Mouse (Mus musculus) lung, embryonic 15.5 days (tissue): ENCODE measurements around the gene Icam1. TPM values are rescaled to one million over a fixed set of nuclear protein-coding genes. Genes with fewer than 3 reads are reported as not detected.

Source experiments
- ATAC-seq: fragments of 200-750 bp; cut with Nextera tagmentation; 2 replicates; pipeline ENCODE4 v1.8.0; 2017; ENCODE audit warnings: moderate number of reproducible peaks, borderline replicate concordance; ENCODE audit not compliant: low FRiP score, low TSS enrichment; ENCODE audit errors: extremely low read depth
- H3K27ac ChIP-seq: fragments of 300-500 bp; sonication (generic); 2 replicates; pipeline ENCODE4 v1.5.1; 2015; ENCODE audit warnings: moderate library complexity, mild to moderate bottlenecking, inconsistent platforms
- H3K27me3 ChIP-seq: fragments of 300-500 bp; sonication (generic); 2 replicates; pipeline ENCODE4 v1.6.1; 2015; ENCODE audit warnings: inconsistent platforms
- H3K36me3 ChIP-seq: fragments of 300-500 bp; sonication (generic); 2 replicates; pipeline ENCODE4 v1.6.1; 2015; ENCODE audit warnings: inconsistent platforms
- H3K4me1 ChIP-seq: fragments of 300-500 bp; sonication (generic); 2 replicates; pipeline ENCODE4 v1.6.1; 2015; ENCODE audit warnings: inconsistent platforms
- H3K4me2 ChIP-seq: fragments of 300-500 bp; sonication (generic); 2 replicates; pipeline ENCODE4 v1.6.1; 2015; ENCODE audit warnings: inconsistent platforms, mild to moderate bottlenecking, moderate library complexity
- H3K4me3 ChIP-seq: fragments of 300-500 bp; sonication (generic); 2 replicates; pipeline ENCODE4 v1.5.1; 2015; ENCODE audit warnings: mild to moderate bottlenecking, inconsistent platforms
- H3K9ac ChIP-seq: fragments of 300-500 bp; sonication (generic); 2 replicates; pipeline ENCODE4 v1.6.1; 2015; ENCODE audit warnings: inconsistent platforms
- H3K9me3 ChIP-seq: fragments of 300-500 bp; sonication (generic); 2 replicates; pipeline ENCODE4 v1.6.1; 2016; ENCODE audit warnings: inconsistent platforms
- WGBS: fragments of 180-500 bp; shearing (Covaris S2); methylation state at CpG from one replicate; pipeline ENCODE4 v1.1.7; 2015; 5-methylcytosine and 5-hydroxymethylcytosine counted together
- polyA plus RNA-seq: library from polyadenylated mRNA; unstranded; fragments of >200 nt; fragmentation: Nextera tagmentation; extraction: Ambion mirVana; gene quantifications from 2 replicates; pipeline ENCODE4 v1.2.1, GENCODE M21; 2015

The Icam1 gene
- polyA plus RNA-seq, 1 experiment from 2014 or later, result 57.5 TPM

DNA sequence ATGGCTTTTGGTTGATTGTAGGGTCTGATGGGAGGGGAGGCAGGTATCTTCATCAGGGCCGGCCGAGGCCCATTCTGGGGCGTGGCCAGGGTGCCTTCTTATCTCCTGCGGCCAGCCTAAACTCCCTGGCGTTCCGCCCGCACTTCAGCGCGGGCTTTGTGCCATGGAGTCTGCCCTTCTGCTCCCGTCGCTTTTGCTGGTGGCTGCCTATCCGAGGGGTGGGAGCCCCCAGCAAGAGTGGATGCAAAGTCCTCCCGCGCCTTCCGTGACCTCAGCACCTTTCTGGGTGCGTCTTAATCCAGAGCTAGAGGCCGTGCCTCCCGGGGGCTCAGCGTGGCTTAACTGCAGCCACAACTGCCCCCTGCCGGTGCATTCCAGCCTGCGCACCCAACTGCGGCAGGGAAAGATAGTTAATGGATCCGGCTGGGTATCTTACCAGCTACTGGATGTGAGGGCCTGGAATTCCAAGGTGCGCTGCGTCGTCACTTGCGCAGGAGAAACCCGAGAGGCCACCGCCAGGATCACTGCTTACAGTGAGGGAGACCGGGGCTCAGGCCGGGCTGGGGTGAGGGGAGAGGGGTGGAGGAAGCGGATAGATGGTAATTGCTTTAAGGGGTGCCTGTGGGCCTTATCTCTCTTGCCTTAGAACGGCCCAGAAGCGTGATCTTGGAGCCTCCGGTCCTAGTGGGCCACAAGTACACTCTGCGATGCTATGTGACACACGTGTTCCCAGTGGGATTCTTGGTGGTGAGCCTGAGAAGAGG, 13.7 kb downstream of the Icam1 start, which contains the start of gene Icam4:
Icam4 (plus strand) TSS at position 83 of the 764 bp plus-strand sequence.
- 2% methylated on average over 37 of the region's 37 CpGs for WGBS
- no peaks in the 10 kb centered on the region for H3K9me3 ChIP-seq
- no peaks in the 10 kb centered on the region for H3K36me3 ChIP-seq
- peak within 1 kb of the TSS; percentile 25 for H3K27ac ChIP-seq
- peak; percentile 2; the same call in 1 of the 2 replicates for ATAC-seq
- no peak within 1 kb of the TSS for H3K9ac ChIP-seq
- peaks cover 67% of the 10 kb centered on the region for H3K4me1 ChIP-seq
- peak within 1 kb of the TSS; percentile 50 for H3K4me3 ChIP-seq
- peak within 1 kb of the TSS; percentile 97 for H3K4me2 ChIP-seq
- H3K27me3 ChIP-seq, result peaks cover 28% of the 10 kb centered on the region

DNA sequence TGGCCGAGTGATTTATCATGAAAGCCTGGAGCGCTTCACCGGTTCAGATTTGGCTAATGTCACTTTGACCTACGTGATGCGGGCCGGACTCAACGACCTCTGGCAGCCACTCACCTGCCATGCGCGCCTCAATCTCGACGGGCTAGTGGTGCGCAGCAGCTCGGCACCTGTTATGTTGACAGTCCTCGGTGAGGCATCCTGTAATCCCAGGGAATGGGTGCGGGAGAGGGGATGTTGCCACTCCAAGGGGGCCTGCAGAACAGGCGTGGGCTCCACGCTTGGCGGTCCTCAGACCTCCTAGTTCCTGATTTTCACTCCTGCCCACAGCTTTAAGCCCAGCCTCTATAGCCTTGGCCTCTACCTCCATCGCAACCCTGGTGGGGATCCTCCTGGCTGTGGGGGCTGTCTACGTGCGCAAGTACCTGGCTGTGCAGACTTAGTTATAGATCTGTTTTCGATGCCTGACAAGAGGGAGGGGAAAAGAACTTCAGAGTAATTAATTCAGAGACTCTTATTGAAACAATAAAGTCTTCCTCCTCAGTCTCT, 14.3 kb downstream of the Icam1 start:
- 0 out of 2 replicates have a peak overlapping the region, but pooled peaks have one; percentile 25 for H3K27ac ChIP-seq
- 19% methylated on average over 22 of the region's 22 CpGs for WGBS
- H3K4me3 ChIP-seq, result peak overlapping the region; percentile 50
- H3K9me3 ChIP-seq, result no peaks in the 10 kb centered on the region
- peaks cover 73% of the 10 kb centered on the region for H3K4me1 ChIP-seq
- no peaks in the 10 kb centered on the region for H3K36me3 ChIP-seq
- no peak for ATAC-seq
- no peak overlapping the region for H3K9ac ChIP-seq
- H3K27me3 ChIP-seq, result peaks cover 35% of the 10 kb centered on the region
- peak overlapping the region; percentile 97 for H3K4me2 ChIP-seq

DNA sequence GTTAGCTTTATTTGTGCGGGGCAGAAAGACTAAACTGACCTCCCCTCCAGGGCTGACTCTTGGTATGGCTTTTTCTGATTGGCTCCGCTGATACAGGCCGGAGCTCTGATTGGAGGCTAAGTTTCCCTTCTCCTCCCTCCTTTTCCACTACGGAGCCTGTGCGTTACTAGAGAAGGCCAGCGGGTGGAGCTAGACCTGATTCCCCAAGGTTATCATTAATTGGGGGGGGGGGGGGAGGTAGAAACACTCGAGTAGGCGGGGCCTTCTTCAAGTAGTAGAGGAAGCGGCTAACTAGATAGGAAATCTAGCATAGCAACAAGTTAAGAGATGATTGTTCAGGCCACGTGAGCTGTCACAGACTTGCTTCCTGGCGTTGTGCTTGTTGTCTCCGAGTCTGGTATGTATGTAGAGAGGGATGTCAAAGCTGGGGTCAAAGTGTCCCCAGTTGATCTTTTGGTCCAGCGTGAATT, 15.0 kb downstream of the Icam1 start:
- Histone ChIP-seq H3K4me2 (peak overlapping the region; percentile 97), H3K27ac (peak overlapping the region; percentile 58), H3K36me3 (no peaks in the 10 kb centered on the region), H3K4me1 (peaks cover 73% of the 10 kb centered on the region), H3K4me3 (peak overlapping the region; percentile 50), H3K9ac (0 out of 2 replicates have a peak overlapping the region, but pooled peaks have one; percentile 16), H3K9me3 (no peaks in the 10 kb centered on the region), H3K27me3 (peaks cover 42% of the 10 kb centered on the region)
- 0% methylated on average over 13 of the region's 13 CpGs for WGBS
- peak; percentile 53; the same call in 1 of the 2 replicates for ATAC-seq

DNA sequence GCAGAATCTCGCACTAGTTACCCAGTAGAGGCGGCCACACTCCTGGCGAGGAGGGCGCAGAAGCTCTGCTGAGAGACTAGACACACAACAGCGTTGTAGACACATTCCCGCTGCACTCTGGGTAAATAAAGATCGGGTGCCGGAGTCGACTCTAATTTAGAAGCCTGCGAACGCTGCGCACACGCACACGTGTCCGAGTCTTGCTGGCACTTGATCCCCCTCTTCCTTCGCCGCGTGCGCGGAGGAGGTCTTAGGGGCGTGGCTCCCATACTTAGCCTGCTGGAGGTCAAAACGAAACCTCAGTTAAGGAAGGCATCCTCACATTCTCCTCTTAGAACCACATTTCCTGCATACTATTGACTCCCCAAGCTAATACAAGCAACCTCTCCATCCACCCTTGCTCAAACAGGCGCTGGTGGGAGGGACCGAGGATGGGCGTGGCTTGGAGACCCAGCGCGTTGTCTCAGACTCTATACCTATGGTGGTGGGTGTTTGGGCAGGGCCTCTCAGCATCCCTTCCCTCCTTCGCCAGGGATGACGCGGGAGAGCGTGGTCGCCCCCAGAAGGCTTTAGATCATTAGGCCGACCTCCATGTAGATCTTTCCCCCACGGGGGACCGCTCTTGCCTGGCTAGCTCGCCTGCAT, 15.6 kb downstream of the Icam1 start:
- Histone ChIP-seq H3K27me3 (peaks cover 47% of the 10 kb centered on the region), H3K9me3 (no peaks in the 10 kb centered on the region), H3K4me1 (peaks cover 78% of the 10 kb centered on the region), H3K9ac (peak overlapping the region; percentile 19; the same call in 1 of the 2 replicates), H3K4me3 (peak overlapping the region; percentile 50), H3K36me3 (no peaks in the 10 kb centered on the region), H3K4me2 (peak overlapping the region; percentile 97), H3K27ac (peak overlapping the region; percentile 58)
- under 1% methylated on average over 36 of the region's 36 CpGs for WGBS
- ATAC-seq, result peak; percentile 29; the same call in 1 of the 2 replicates

DNA sequence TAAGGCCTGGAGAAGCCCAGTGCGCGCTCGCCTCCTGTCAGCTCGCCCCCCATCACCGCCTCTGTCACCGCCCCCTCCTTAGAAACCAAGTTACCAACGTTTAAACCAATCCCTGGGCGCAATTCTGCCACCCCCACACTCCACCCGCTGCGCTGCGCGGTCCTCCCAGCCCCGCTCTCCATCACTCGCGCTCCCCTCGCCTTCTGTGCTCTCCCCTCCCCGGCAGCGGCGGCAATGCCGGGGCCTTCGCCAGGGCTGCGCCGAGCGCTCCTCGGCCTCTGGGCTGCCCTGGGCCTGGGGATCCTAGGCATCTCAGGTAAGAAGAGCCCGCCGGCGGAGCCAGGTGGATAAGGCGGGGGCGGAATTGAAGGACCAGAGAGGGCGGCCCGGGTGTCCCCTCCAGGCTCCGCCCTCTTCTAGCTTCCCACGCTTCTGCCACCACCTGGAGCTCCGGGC, 16.1 kb downstream of the Icam1 start, which contains the start of gene Icam5:
Icam5 (plus strand) TSS at position 178 of the 456 bp plus-strand sequence.
- Histone ChIP-seq H3K4me3 (peak within 1 kb of the TSS; percentile 50), H3K9ac (peak within 1 kb of the TSS; percentile 44), H3K36me3 (no peaks in the 10 kb centered on the region), H3K9me3 (no peaks in the 10 kb centered on the region), H3K27me3 (peaks cover 53% of the 10 kb centered on the region), H3K27ac (peak within 1 kb of the TSS; percentile 58), H3K4me2 (peak within 1 kb of the TSS; percentile 97), H3K4me1 (peaks cover 80% of the 10 kb centered on the region)
- WGBS, result under 1% methylated on average over 35 of the region's 35 CpGs
- no peak for ATAC-seq

DNA sequence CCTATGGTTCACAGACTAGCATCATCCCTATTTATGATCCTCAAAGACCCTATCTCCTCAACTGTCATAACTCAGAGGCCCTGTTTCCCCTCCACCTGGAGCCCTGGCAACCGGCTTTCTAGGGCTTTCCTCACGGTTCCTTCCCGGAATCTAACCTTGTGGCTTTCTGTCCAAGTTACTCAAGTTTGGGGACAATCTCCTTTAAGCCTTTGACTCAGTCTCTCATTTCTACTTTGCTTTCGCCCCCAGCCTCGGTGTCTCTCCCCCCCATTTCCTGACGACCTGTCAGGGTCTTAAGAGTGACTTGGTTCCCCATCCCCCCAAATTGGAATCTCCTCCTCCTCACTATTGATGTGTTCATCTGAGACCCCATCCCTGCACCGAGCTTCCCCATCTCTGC, 16.7 kb downstream of the Icam1 start:
- Histone ChIP-seq H3K9me3 (no peaks in the 10 kb centered on the region), H3K4me3 (peak overlapping the region; percentile 50), H3K27ac (no peak overlapping the region), H3K9ac (peak overlapping the region; percentile 44; the same call in 1 of the 2 replicates), H3K4me1 (peaks cover 80% of the 10 kb centered on the region), H3K27me3 (peaks cover 58% of the 10 kb centered on the region), H3K36me3 (no peaks in the 10 kb centered on the region), H3K4me2 (peak overlapping the region; percentile 97)
- WGBS, result 3% methylated on average over 7 of the region's 7 CpGs
- no peak for ATAC-seq

DNA sequence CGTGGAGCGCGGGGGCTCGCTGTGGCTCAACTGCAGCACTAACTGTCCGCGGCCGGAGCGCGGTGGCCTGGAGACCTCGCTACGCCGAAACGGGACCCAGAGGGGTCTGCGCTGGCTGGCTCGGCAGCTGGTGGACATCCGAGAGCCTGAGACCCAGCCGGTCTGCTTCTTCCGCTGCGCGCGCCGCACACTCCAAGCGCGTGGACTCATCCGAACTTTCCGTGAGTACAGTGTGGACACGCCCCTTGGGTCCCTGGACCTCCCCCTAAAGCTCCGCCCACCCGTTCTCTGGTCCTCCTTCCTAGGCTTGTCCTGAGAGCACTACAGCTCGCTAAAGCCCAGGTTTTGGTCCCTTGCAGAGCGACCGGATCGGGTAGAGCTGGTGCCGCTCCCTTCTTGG, 17.4 kb downstream of the Icam1 start:
- 1% methylated on average over 34 of the region's 34 CpGs for WGBS
- peak overlapping the region; percentile 50 for H3K4me3 ChIP-seq
- peak overlapping the region; percentile 97 for H3K4me2 ChIP-seq
- peaks cover 79% of the 10 kb centered on the region for H3K4me1 ChIP-seq
- no peaks in the 10 kb centered on the region for H3K9me3 ChIP-seq
- peak overlapping the region; percentile 44 for H3K9ac ChIP-seq
- H3K27ac ChIP-seq, result no peak overlapping the region
- ATAC-seq, result peak; percentile 68
- no peaks in the 10 kb centered on the region for H3K36me3 ChIP-seq
- H3K27me3 ChIP-seq, result peaks cover 65% of the 10 kb centered on the region

DNA sequence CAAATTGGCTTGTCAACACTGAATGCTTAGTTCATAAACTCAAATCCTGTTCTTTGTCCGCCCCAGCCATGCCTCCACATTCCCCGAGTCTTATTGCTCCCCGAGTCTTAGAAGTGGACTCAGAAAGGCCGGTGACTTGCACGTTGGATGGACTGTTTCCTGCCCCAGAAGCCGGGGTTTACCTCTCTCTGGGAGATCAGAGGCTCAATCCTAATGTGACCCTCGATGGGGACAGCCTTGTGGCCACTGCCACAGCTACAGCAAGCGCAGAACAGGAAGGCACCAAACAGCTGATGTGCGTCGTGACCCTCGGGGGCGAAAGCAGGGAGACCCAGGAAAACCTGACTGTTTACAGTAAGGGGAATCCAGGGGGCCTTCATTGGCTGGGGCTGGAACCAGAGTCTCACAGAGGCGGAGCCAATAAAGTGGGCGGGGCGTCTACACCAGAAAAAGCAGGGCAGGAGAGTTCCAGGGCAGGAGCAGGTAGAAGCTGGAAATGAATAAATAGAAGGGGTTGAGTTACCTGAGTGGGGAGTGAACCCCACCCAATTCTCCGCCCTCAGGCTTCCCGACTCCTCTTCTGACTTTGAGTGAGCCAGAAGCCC, 18.8 kb downstream of the Icam1 start:
- H3K4me1 ChIP-seq, result peaks cover 71% of the 10 kb centered on the region

DNA sequence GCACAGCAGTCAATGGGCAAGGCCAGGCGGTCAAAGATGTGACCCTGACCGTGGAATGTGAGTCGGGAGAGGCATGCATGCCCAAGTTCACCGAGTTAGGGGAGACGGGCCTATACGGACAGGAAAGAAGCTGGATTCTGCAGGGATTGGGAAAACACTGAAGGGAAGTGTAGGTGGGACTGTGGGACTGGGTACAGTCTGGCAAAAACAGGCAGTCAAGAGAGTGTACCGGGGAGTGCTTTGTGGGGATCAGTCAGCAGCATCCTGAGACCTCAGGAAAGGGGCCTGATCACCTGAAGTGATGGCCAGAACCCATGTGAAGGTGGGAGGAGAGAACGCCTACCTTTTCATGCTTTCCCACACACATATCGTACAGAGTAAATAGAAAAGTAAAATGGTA, 19.8 kb downstream of the Icam1 start:
- no peak for ATAC-seq
- WGBS, result 31% methylated on average over 9 of the region's 9 CpGs
- Histone ChIP-seq H3K36me3 (no peaks in the 10 kb centered on the region), H3K27ac (no peak overlapping the region), H3K9me3 (no peaks in the 10 kb centered on the region), H3K27me3 (peaks cover 85% of the 10 kb centered on the region), H3K4me3 (no peak overlapping the region), H3K4me1 (peaks cover 61% of the 10 kb centered on the region), H3K9ac (no peak overlapping the region), H3K4me2 (no peak overlapping the region)

More for the DNA sequence above, 18.8 kb downstream of the Icam1 start:
- peaks cover 79% of the 10 kb centered on the region for H3K27me3 ChIP-seq
- no peak overlapping the region for H3K4me2 ChIP-seq
- H3K27ac ChIP-seq, result no peak overlapping the region
- H3K36me3 ChIP-seq, result no peaks in the 10 kb centered on the region
- ATAC-seq, result no peak
- H3K9ac ChIP-seq, result no peak overlapping the region
- H3K4me3 ChIP-seq, result no peak overlapping the region
- H3K9me3 ChIP-seq, result no peaks in the 10 kb centered on the region
- WGBS, result 5% methylated on average over 17 of the region's 17 CpGs

DNA sequence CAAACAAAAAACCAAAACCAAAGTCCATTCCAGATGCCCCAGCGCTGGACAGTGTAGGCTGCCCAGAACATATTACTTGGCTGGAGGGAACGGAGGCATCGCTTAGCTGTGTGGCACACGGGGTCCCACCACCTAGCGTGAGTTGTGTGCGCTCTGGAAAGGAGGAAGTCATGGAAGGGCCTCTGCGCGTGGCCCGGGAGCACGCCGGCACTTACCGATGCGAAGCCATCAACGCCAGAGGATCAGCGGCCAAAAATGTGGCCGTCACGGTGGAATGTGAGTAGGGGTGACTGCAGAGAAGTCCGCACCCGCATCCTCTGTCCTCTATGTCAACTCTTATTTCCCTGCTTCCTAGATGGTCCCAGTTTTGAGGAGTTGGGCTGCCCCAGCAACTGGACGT, 20.4 kb downstream of the Icam1 start:
- Histone ChIP-seq H3K27ac (no peak overlapping the region), H3K9me3 (no peaks in the 10 kb centered on the region), H3K4me2 (peak overlapping the region; percentile 76; the same call in 1 of the 2 replicates), H3K36me3 (no peaks in the 10 kb centered on the region), H3K27me3 (peaks cover 85% of the 10 kb centered on the region), H3K9ac (no peak overlapping the region), H3K4me3 (0 out of 2 replicates have a peak overlapping the region, but pooled peaks have one; percentile 39), H3K4me1 (peaks cover 57% of the 10 kb centered on the region)
- 10% methylated on average over 20 of the region's 20 CpGs for WGBS
- ATAC-seq, result no peak

DNA sequence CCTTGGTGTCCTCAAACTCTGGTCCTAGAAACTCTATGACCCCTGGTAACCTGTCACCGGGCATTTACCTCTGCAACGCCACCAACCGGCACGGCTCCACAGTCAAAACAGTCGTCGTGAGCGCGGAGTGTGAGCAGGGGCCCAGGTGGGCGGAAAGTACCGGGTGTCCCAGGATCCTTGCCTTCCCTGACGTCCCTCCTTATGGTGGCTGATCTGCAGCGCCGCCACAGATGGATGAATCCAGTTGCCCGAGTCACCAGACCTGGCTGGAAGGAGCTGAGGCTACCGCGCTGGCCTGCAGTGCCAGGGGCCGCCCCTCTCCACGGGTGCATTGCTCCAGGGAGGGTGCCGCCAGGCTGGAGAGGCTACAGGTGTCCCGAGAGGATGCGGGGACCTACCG, 20.9 kb downstream of the Icam1 start:
- Histone ChIP-seq H3K4me1 (peaks cover 52% of the 10 kb centered on the region), H3K9ac (0 out of 2 replicates have a peak overlapping the region, but pooled peaks have one; percentile 22), H3K9me3 (no peaks in the 10 kb centered on the region), H3K27ac (no peak overlapping the region), H3K4me3 (peak overlapping the region; percentile 39; the same call in 1 of the 2 replicates), H3K27me3 (peaks cover 83% of the 10 kb centered on the region), H3K4me2 (peak overlapping the region; percentile 76), H3K36me3 (no peaks in the 10 kb centered on the region)
- WGBS, result 3% methylated on average over 22 of the region's 22 CpGs
- ATAC-seq, result no peak
